Mouse (Mus musculus) MEL (cell line): Measurements from ENCODE around the gene Trit1. TPM values are rescaled to one million over a fixed set of nuclear protein-coding genes. Genes with fewer than 3 reads are reported as not detected.

Experiments
- DNase-seq: peaks from one replicate; pipeline ENCODE4 v3.0.0; 2011; ENCODE audit warnings: low read depth, low spot score
- H3K27ac ChIP-seq: 2 replicates; pipeline ENCODE4 v1.5.1; 2012; ENCODE audit warnings: low read depth, mild to moderate bottlenecking, control low read depth, low read length, moderate library complexity; ENCODE audit not compliant: control insufficient read depth
- H3K27me3 ChIP-seq, 2 experiments: fragments of 150-350 bp in 1 of 2; sonication (generic) in 1 of 2; 2 replicates each; pipeline ENCODE4 v1.6.1; 2012; ENCODE audit warnings: low read length in 2 of 2, mild to moderate bottlenecking in 2 of 2, improper control_type of control experiment in 1 of 2, moderate library complexity in 1 of 2; ENCODE audit not compliant: insufficient read depth in 2 of 2, control insufficient read depth in 1 of 2
- H3K36me3 ChIP-seq, 2 experiments: 2 replicates each; pipeline ENCODE4 v1.6.1; 2012 to 2014; ENCODE audit warnings: low read length in 2 of 2, improper control_type of control experiment in 1 of 2, inconsistent platforms in 1 of 2, mild to moderate bottlenecking in 1 of 2; ENCODE audit not compliant: insufficient read depth in 2 of 2, control insufficient read depth in 1 of 2
- H3K4me1 ChIP-seq, 2 experiments: fragments of 150-350 bp in 1 of 2; sonication (generic) in 1 of 2; 2 replicates each; pipeline ENCODE4 v1.6.1; 2012; ENCODE audit warnings: low read length in 2 of 2, improper control_type of control experiment in 1 of 2, mild to moderate bottlenecking in 1 of 2; ENCODE audit not compliant: insufficient read depth in 2 of 2, control insufficient read depth in 1 of 2
- H3K4me3 ChIP-seq, 2 experiments: fragments of 150-350 bp in 1 of 2; sonication (generic) in 1 of 2; 2 replicates each; pipeline ENCODE4 v1.5.1; 2012; ENCODE audit warnings: low read depth in 2 of 2, low read length in 2 of 2, mild to moderate bottlenecking in 2 of 2, moderate library complexity in 2 of 2, control low read depth in 1 of 2, improper control_type of control experiment in 1 of 2; ENCODE audit not compliant: control insufficient read depth in 1 of 2, insufficient read depth in 1 of 2
- H3K79me2 ChIP-seq: 2 replicates; pipeline ENCODE4 v1.6.1; 2012; ENCODE audit warnings: mild to moderate bottlenecking, low read length, moderate library complexity; ENCODE audit not compliant: control insufficient read depth, poor library complexity, insufficient read depth
- H3K9ac ChIP-seq: 2 replicates; pipeline ENCODE4 v1.6.1; 2012; ENCODE audit warnings: low read depth, mild to moderate bottlenecking, control low read depth, low read length, moderate library complexity; ENCODE audit not compliant: control insufficient read depth, poor library complexity, severe bottlenecking
- H3K9me3 ChIP-seq: fragments of 150-350 bp; sonication (generic); replicated peaks from 2 replicates; pipeline ENCODE4 v1.6.1; 2012; ENCODE audit warnings: mild to moderate bottlenecking, low read length, improper control_type of control experiment, moderate library complexity; ENCODE audit not compliant: insufficient read depth
- BHLHE40 ChIP-seq: IDR thresholded peaks from 2 replicates; pipeline ENCODE4 v1.6.1; 2012; ENCODE audit warnings: low read depth, mild to moderate bottlenecking, inconsistent platforms, low read length, improper control_type of control experiment, borderline replicate concordance
- CHD2 ChIP-seq: IDR thresholded peaks from 2 replicates; pipeline ENCODE4 v1.6.1; 2011; ENCODE audit warnings: low read length, improper control_type of control experiment
- CTCF ChIP-seq, 3 experiments: IDR thresholded peaks in 2 of 3; conservative IDR thresholded peaks in 1 of 3; 2 replicates each; pipeline ENCODE4 v1.5.1; 2011 to 2012; ENCODE audit warnings: low read length in 3 of 3, low read depth in 2 of 3, mild to moderate bottlenecking in 2 of 3, improper control_type of control experiment in 1 of 3, inconsistent platforms in 1 of 3, mixed read lengths in 1 of 3, moderate library complexity in 1 of 3; ENCODE audit not compliant: control insufficient read depth in 1 of 3, insufficient read depth in 1 of 3, poor library complexity in 1 of 3, severe bottlenecking in 1 of 3
- E2F4 ChIP-seq: IDR thresholded peaks from 2 replicates; pipeline ENCODE4 v1.6.1; 2011; ENCODE audit warnings: low read depth, low read length, improper control_type of control experiment, borderline replicate concordance
- ELF1 ChIP-seq: IDR thresholded peaks from 2 replicates; pipeline ENCODE4 v1.6.1; 2014; ENCODE audit warnings: low read depth, mild to moderate bottlenecking, inconsistent platforms, low read length, improper control_type of control experiment, moderate library complexity
- EP300 ChIP-seq, 2 experiments: IDR thresholded peaks; 2 replicates each; pipeline ENCODE4 v1.6.1; 2011; ENCODE audit warnings: improper control_type of control experiment in 2 of 2, low read length in 2 of 2, low read depth in 1 of 2, mild to moderate bottlenecking in 1 of 2
- GABPA ChIP-seq: IDR thresholded peaks from 2 replicates; pipeline ENCODE4 v1.6.1; 2012; ENCODE audit warnings: low read depth, mild to moderate bottlenecking, inconsistent platforms, low read length, improper control_type of control experiment, moderate library complexity
- HCFC1 ChIP-seq: IDR thresholded peaks from 2 replicates; pipeline ENCODE4 v1.6.1; 2012; ENCODE audit warnings: low read depth, mild to moderate bottlenecking, inconsistent platforms, low read length, improper control_type of control experiment, moderate library complexity
- JUND ChIP-seq: IDR thresholded peaks from 2 replicates; pipeline ENCODE4 v1.6.1; 2011; ENCODE audit warnings: low read depth, mild to moderate bottlenecking, improper control_type of control experiment, low read length
- MAFK ChIP-seq: IDR thresholded peaks from 2 replicates; pipeline ENCODE4 v1.6.1; 2011; ENCODE audit warnings: low read depth, mild to moderate bottlenecking, low read length, improper control_type of control experiment, borderline replicate concordance
- MXI1 ChIP-seq: IDR thresholded peaks from 2 replicates; pipeline ENCODE4 v1.6.1; 2011; ENCODE audit warnings: mild to moderate bottlenecking, low read depth, low read length, improper control_type of control experiment
- NELFE ChIP-seq: IDR thresholded peaks from 2 replicates; pipeline ENCODE4 v1.6.1; 2011; ENCODE audit warnings: low read depth, low read length, improper control_type of control experiment
- POLR2AphosphoS2 ChIP-seq: IDR thresholded peaks from 2 replicates; pipeline ENCODE4 v1.6.1; 2011; ENCODE audit warnings: low read length, improper control_type of control experiment
- POLR2AphosphoS5 ChIP-seq: IDR thresholded peaks from 2 replicates; pipeline ENCODE4 v1.6.1; 2012; ENCODE audit warnings: low read depth, borderline replicate concordance, mild to moderate bottlenecking, inconsistent platforms, low read length, moderate library complexity, mixed read lengths
- RAD21 ChIP-seq: IDR thresholded peaks from 2 replicates; pipeline ENCODE4 v1.6.1; 2011; ENCODE audit warnings: mild to moderate bottlenecking, low read depth, low read length, improper control_type of control experiment
- SIN3A ChIP-seq: IDR thresholded peaks from 2 replicates; pipeline ENCODE4 v1.6.1; 2012; ENCODE audit warnings: low read length, improper control_type of control experiment, inconsistent platforms
- TAL1 ChIP-seq: IDR thresholded peaks from 2 replicates; pipeline ENCODE4 v1.6.1; 2012; ENCODE audit warnings: mild to moderate bottlenecking, inconsistent platforms, low read length, moderate library complexity, mixed read lengths
- TBP ChIP-seq: IDR thresholded peaks from 2 replicates; pipeline ENCODE4 v1.8.0; 2011; ENCODE audit warnings: low read depth, low read length, improper control_type of control experiment
- UBTF ChIP-seq: IDR thresholded peaks from 2 replicates; pipeline ENCODE4 v1.6.1; 2012; ENCODE audit warnings: low read depth, mild to moderate bottlenecking, inconsistent platforms, low read length, improper control_type of control experiment, moderate library complexity, borderline replicate concordance; ENCODE audit not compliant: insufficient read depth
- USF1 ChIP-seq: IDR thresholded peaks from 2 replicates; pipeline ENCODE4 v1.6.1; 2014; ENCODE audit warnings: low read depth, mild to moderate bottlenecking, inconsistent platforms, low read length, improper control_type of control experiment, moderate library complexity
- ZKSCAN1 ChIP-seq: IDR thresholded peaks from 2 replicates; pipeline ENCODE4 v1.6.1; 2012; ENCODE audit warnings: low read depth, mild to moderate bottlenecking, inconsistent platforms, low read length, improper control_type of control experiment, moderate library complexity
- ZMIZ1 ChIP-seq: IDR thresholded peaks from 2 replicates; pipeline ENCODE4 v1.6.1; 2012; ENCODE audit warnings: low read depth, mild to moderate bottlenecking, inconsistent platforms, low read length, improper control_type of control experiment, moderate library complexity
- ZNF384 ChIP-seq: IDR thresholded peaks from 2 replicates; pipeline ENCODE4 v1.6.1; 2012; ENCODE audit warnings: low read depth, mild to moderate bottlenecking, inconsistent platforms, low read length, improper control_type of control experiment
- polyA plus RNA-seq, 2 experiments: library from polyadenylated mRNA; stranded (reverse) in 1 of 2; unstranded in 1 of 2; fragments of >175 nt in 1 of 2; fragments of >200 nt in 1 of 2; gene quantifications; 2 replicates each; pipeline versions ENCODE4 v1.2.1 to v1.2.4; 2012; ENCODE audit warnings: low replicate concordance in 2 of 2, low read depth in 1 of 2; ENCODE audit not compliant: insufficient read length in 2 of 2, insufficient read depth in 1 of 2, missing spikeins in 1 of 2
- total RNA-seq: library from RNA; depleted of rRNA; stranded (reverse); fragments of 300-350 nt; gene quantifications from 2 replicates; pipeline ENCODE4 v1.2.3, GENCODE M21; 2012

The Trit1 gene
- total and polyA plus RNA-seq, 3 experiments, result 17.9 to 19.6 TPM; not detected in 1

- TF ChIP-seq SIN3A (no peak), CHD2 (no peak), E2F4 (no peak), ZKSCAN1 (no peak), TAL1 (no peak), ZNF384 (no peak), MXI1 (no peak), UBTF (no peak), POLR2AphosphoS5 (no peak), GABPA (no peak), TBP (no peak), HCFC1 (no peak), ZMIZ1 (no peak), ELF1 (no peak), RAD21 (no peak), JUND (no peak), USF1 (no peak), MAFK (no peak), EP300 (IDR thresholded peaks at IDR 0.05; ENCODE audit: low read depth in 1 of 2, low read length in 2 of 2) (no peak)
- Histone ChIP-seq H3K4me1 (peaks cover 0 to 7% of the 10 kb centered on the region in 2 experiments; a peak in 1 of 4 replicates), H3K27ac (no peak overlapping the region), H3K9me3 (no peaks in the 10 kb centered on the region), H3K79me2 (no peaks in the 10 kb centered on the region), H3K9ac (no peak overlapping the region), H3K4me3 (no peak overlapping the region), H3K27me3 (no peaks in the 10 kb centered on the region), H3K36me3 (peaks cover 14 to 25% of the 10 kb centered on the region in 2 experiments)
- DNase-seq, result no peak
These were observed 37.9 kb downstream of the Trit1 start for GRCm38 (mm10) chr4:123054172-123054790.

GRCm38 (mm10) chr4:123056560-123057109 lies 40.2 kb downstream of the Trit1 start:
- no peaks in the 10 kb centered on the region for H3K79me2 ChIP-seq
- no peak overlapping the region for H3K4me3 ChIP-seq
- no peaks in the 10 kb centered on the region for H3K9me3 ChIP-seq
- H3K9ac ChIP-seq, result no peak overlapping the region
- TF ChIP-seq GABPA, result no peak
- TF ChIP-seq NELFE, result no peak
- TF ChIP-seq CTCF (IDR thresholded peaks at IDR 0.05 in 2 of 3, conservative IDR thresholded peaks at IDR 0.05 in 1 of 3; ENCODE audit: control insufficient read depth in 1 of 3, insufficient read depth in 1 of 3, low read depth in 2 of 3, low read length in 3 of 3, poor library complexity in 1 of 3, severe bottlenecking in 1 of 3), result no peak
- TF ChIP-seq ZMIZ1, result no peak
- no peak for TF ChIP-seq JUND
- no peak for TF ChIP-seq HCFC1
- TF ChIP-seq BHLHE40, result no peak
- TF ChIP-seq TAL1, result no peak
- TF ChIP-seq POLR2AphosphoS5, result no peak
- TF ChIP-seq POLR2AphosphoS2, result no peak
- peaks cover 0 to 16% of the 10 kb centered on the region in 2 experiments; a peak in 2 of 4 replicates for H3K36me3 ChIP-seq
- H3K27me3 ChIP-seq, result no peaks in the 10 kb centered on the region
- no peak for DNase-seq
- no peak overlapping the region for H3K27ac ChIP-seq
- no peaks in the 10 kb centered on the region for H3K4me1 ChIP-seq
